Mouse (Mus musculus): ENCODE measurements around the gene Loxl4. TPM values are rescaled to one million over a fixed set of nuclear protein-coding genes. Genes with fewer than 3 reads are reported as not detected.

Loxl4 gene
- total RNA-seq (2021): 1 to 10 TPM; 2.2 to 4.8 TPM
- long read RNA-seq, experiment 1, partial matches to known transcripts: 1 of 6 reads
- long read RNA-seq, experiment 1, other reads (novel, unspliced or antisense): 2 of 6 reads
- long read RNA-seq, experiment 2, partial matches to known transcripts: 0 of 1 reads
- long read RNA-seq, experiment 2, other reads (novel, unspliced or antisense): 1 of 1 reads

- DNase-seq: peak; percentile 77
These were observed at the start of gene Loxl4 for GRCm38 (mm10) chr19:42612654-42613053. Gene Loxl4 (minus strand): TSS chr19:42612813.

- DNase-seq: no peak
These were observed 49.0 kb upstream of the Loxl4 start for GRCm38 (mm10) chr19:42661430-42662164.

GRCm38 (mm10) chr19:42660244-42660565 is 47.6 kb upstream of the Loxl4 start:
- DNase-seq: no peak

- peak; percentile 66 for DNase-seq
These were observed 47.0 kb upstream of the Loxl4 start for GRCm38 (mm10) chr19:42659354-42660243.

- DNase-seq: peak; percentile 2
These were observed 46.0 kb upstream of the Loxl4 start for GRCm38 (mm10) chr19:42658435-42659135.

- peak; percentile 6 for DNase-seq
These were observed 45.2 kb upstream of the Loxl4 start for GRCm38 (mm10) chr19:42657769-42658168.

GRCm38 (mm10) chr19:42657306-42657705 is 44.7 kb upstream of the Loxl4 start:
- peak; percentile 2 for DNase-seq

- DNase-seq: peak; percentile 66
These were observed 42.4 kb upstream of the Loxl4 start for GRCm38 (mm10) chr19:42655006-42655405.

GRCm38 (mm10) chr19:42653091-42653490 is 40.5 kb upstream of the Loxl4 start:
- peak; percentile 3 for DNase-seq

- DNase-seq: peak; percentile 1
These were observed 39.8 kb upstream of the Loxl4 start for GRCm38 (mm10) chr19:42652425-42652824.

- DNase-seq: no peak
These were observed 27.6 kb upstream of the Loxl4 start for GRCm38 (mm10) chr19:42640211-42640610.

- no peak for DNase-seq
These were observed 26.9 kb upstream of the Loxl4 start for GRCm38 (mm10) chr19:42639544-42639943.

GRCm38 (mm10) chr19:42638604-42639481 is 26.2 kb upstream of the Loxl4 start:
- DNase-seq: peak; percentile 35

GRCm38 (mm10) chr19:42636631-42637030 is 24.0 kb upstream of the Loxl4 start:
- no peak for DNase-seq

- no peak for DNase-seq
These were observed 21.0 kb upstream of the Loxl4 start for GRCm38 (mm10) chr19:42633650-42634049.

GRCm38 (mm10) chr19:42632301-42632700 is 19.7 kb upstream of the Loxl4 start:
- no peak for DNase-seq

GRCm38 (mm10) chr19:42631541-42631961 is 18.9 kb upstream of the Loxl4 start:
- no peak for DNase-seq

- no peak for DNase-seq
These were observed 15.5 kb upstream of the Loxl4 start for GRCm38 (mm10) chr19:42628068-42628467.

GRCm38 (mm10) chr19:42613647-42614225 is 1.1 kb upstream of the Loxl4 start:
- DNase-seq: no peak

GRCm38 (mm10) chr19:42613116-42613515 is 503 bp upstream of the Loxl4 start:
- no peak for DNase-seq

- no peak for DNase-seq
These were observed 867 bp downstream of the Loxl4 start for GRCm38 (mm10) chr19:42611746-42612145.
